In the genomic region with DNA sequence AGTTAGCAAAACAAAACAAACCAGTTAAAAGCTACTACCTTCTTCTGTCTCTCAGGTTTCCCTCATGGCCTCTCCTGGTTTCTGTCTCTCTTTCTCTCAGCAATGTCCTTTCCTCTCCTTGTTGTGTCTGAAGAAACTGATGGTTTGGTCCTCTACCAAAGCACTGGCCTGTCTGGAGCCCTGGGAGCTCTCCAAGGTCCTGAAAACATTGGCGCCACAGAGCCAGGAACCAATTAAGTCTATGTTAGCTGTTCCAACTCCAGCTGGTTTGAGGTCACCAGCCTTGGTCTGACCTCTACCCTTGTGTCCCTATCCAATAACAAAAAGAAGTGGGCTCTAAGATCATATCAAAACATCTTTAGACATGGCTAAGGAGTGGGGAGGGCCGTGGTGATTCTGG, we compare ENCODE assay signal across 8 mouse cellular contexts. TPM values are rescaled to one million over a fixed set of nuclear protein-coding genes. Genes with fewer than 3 reads are reported as not detected.
DNase-seq lines count a peak whose midpoint lies in the region; ATAC-seq and TF ChIP-seq lines count a peak whose summit lies in the region.
"Had no signal": no experiment of that assay in that cellular context is flagged by ENCODE, and none has a peak within 500 bp of the region (broad histone marks: within the 10 kb centered on the region; RNA-seq: fewer than 3 reads in every experiment).

No protein-coding gene starts in this region.

- DNase-seq in 416B (ENCODE audit: low read depth) (peak; percentile 31), G1E (ENCODE audit: low spot score) (peak; percentile 1)
- peak; percentile 20 for DNase-seq in cerebellum, adult 8-10 months
- peak; percentile 87 for DNase-seq in forelimb bud, embryonic 11.5 days (ENCODE audit: low read depth, low spot score)
- DNase-seq in mesoderm, embryonic 11.5 days (ENCODE audit: low read depth, low spot score), result peak; percentile 85
- DNase-seq in thymus, postnatal 4 days, result peak; percentile 57

- no peak overlapping the region for H3K9ac ChIP-seq in kidney, embryonic 16.5 days (replicated peaks; ENCODE audit: low read length)

- no peak overlapping the region for H3K4me3 ChIP-seq in G1E (ENCODE audit: low read depth, low read length)
- H3K4me3 ChIP-seq in kidney, embryonic 16.5 days (ENCODE audit: low read length), result no peak overlapping the region

- ATAC-seq in G1E (ENCODE audit: extremely low read depth, insufficient number of reproducible peaks, low FRiP score, poor library complexity, severe bottlenecking), result no peak
- peak; percentile 77; the same call in 1 of the 2 replicates for ATAC-seq in kidney, embryonic 16.5 days (ENCODE audit: low FRiP score, low TSS enrichment)

- no peaks in the 10 kb centered on the region for H3K4me1 ChIP-seq in G1E (ENCODE audit: insufficient read depth, low read depth, low read length)
- peaks cover 5% of the 10 kb centered on the region; the same call in 1 of the 2 replicates for H3K4me1 ChIP-seq in kidney, embryonic 16.5 days (ENCODE audit: insufficient read depth, low read length)

- peaks cover 4% of the 10 kb centered on the region; the same call in 1 of the 2 replicates for H3K9me3 ChIP-seq in G1E (replicated peaks)
- H3K9me3 ChIP-seq in kidney, embryonic 16.5 days (ENCODE audit: low read length), result no peaks in the 10 kb centered on the region

- 6% methylated on average over 2 of the region's 2 CpGs for WGBS in kidney, embryonic 16.5 days

- H3K27ac ChIP-seq in kidney, embryonic 16.5 days (ENCODE audit: low read length), result no peak overlapping the region

- TF ChIP-seq CTCF in G1E (IDR thresholded peaks at IDR 0.05; ENCODE audit: low read depth, low read length), result no peak

- H3K27me3 ChIP-seq in G1E (ENCODE audit: insufficient read depth, low read length), result no peaks in the 10 kb centered on the region
- no peaks in the 10 kb centered on the region for H3K27me3 ChIP-seq in kidney, embryonic 16.5 days (ENCODE audit: insufficient read depth, low read length)

- no peak overlapping the region for H3K4me2 ChIP-seq in kidney, embryonic 16.5 days (replicated peaks; ENCODE audit: low read depth, low read length)

- no peaks in the 10 kb centered on the region for H3K36me3 ChIP-seq in G1E (replicated peaks)
- no peaks in the 10 kb centered on the region for H3K36me3 ChIP-seq in kidney, embryonic 16.5 days (ENCODE audit: insufficient read depth, low read length)

RNA-seq across cellular contexts. Expression of gene Nrsn1, which starts 1.3 kb away (rescaled TPM):
- not detected in 2 replicates for total RNA-seq in G1E (2014; fragmentation: Nextera tagmentation)
- total RNA-seq in G1E (2017), result 0.22 TPM in 1 of 2 replicates, not detected in the other
- not detected in 2 replicates for polyA plus RNA-seq in G1E (2012)
- polyA plus RNA-seq in kidney, embryonic 16.5 days (2015; fragmentation: Nextera tagmentation; extraction: Ambion mirVana), result 0.80 and 0.85 TPM in 2 replicates
- total RNA-seq: gastrocnemius, postnatal 36 days had no signal

Comparison
In these comparisons a context has a peak if more than half of its experiments do, and no peak if none do; other contexts are left out.
1. DNase-seq: peak in every context shown above with its lines; median percentile 87 in forelimb bud, embryonic 11.5 days; 85 in mesoderm, embryonic 11.5 days; 57 in thymus, postnatal 4 days; 31 in 416B; 20 in cerebellum, adult 8-10 months; 1 in G1E.